Comparison of ENCODE assay signal across 15 mouse cellular contexts in the genomic region with DNA sequence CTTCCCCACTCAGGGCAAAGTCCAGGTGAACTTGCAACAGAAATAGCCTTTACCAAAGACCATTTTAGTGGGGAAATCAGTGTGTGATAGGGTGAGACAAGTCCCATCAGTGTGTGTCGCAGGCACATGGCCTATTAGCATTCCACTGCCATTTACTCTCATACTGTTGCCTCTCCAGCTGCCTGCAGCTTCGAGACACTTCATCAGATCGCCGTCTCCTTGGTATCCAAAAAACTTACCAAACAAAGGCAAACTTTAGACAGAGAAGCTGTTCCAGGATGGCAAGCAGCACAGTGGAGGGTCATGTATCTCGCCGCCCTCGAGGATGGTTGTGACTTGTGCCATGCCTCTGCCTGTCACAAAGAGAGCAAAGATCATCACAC.
DNase-seq lines count a peak whose midpoint lies in the region; ATAC-seq and TF ChIP-seq lines count a peak whose summit lies in the region.
"Had no signal": no experiment of that assay in that cellular context is flagged by ENCODE, and none has a peak within 500 bp of the region (broad histone marks: within the 10 kb centered on the region; RNA-seq: fewer than 3 reads in every experiment).

No protein-coding gene starts in this region.

- no peak overlapping the region for H3K27ac ChIP-seq in heart, embryonic 12.5 days (ENCODE audit: poor library complexity, severe bottlenecking)
- no peak overlapping the region for H3K27ac ChIP-seq in kidney, embryonic 16.5 days (ENCODE audit: low read length)
- peak overlapping the region; percentile 20; the same call in 1 of the 2 replicates for H3K27ac ChIP-seq in limb, embryonic 12.5 days
- H3K27ac ChIP-seq in cerebellum, adult 2 months (ENCODE audit: insufficient read depth, low read length), result no peak overlapping the region
- H3K27ac ChIP-seq: hindbrain, embryonic 12.5 days; kidney, postnatal 0 days; macrophage had no signal

- no peaks in the 10 kb centered on the region for H3K36me3 ChIP-seq in heart, embryonic 12.5 days
- H3K36me3 ChIP-seq in kidney, embryonic 16.5 days (ENCODE audit: insufficient read depth, low read length), result no peaks in the 10 kb centered on the region
- H3K36me3 ChIP-seq in limb, embryonic 12.5 days, result no peaks in the 10 kb centered on the region
- H3K36me3 ChIP-seq: hindbrain, embryonic 12.5 days had no signal

- H3K4me2 ChIP-seq in heart, embryonic 12.5 days, result no peak overlapping the region
- H3K4me2 ChIP-seq in kidney, embryonic 16.5 days (replicated peaks; ENCODE audit: low read depth, low read length), result no peak overlapping the region
- H3K4me2 ChIP-seq in limb, embryonic 12.5 days, result no peak overlapping the region
- H3K4me2 ChIP-seq: hindbrain, embryonic 12.5 days had no signal

- no peak for TF ChIP-seq CTCF in cerebellum, adult 2 months (IDR thresholded peaks at IDR 0.05; ENCODE audit: borderline replicate concordance, insufficient read depth, low read depth, low read length)

- no peaks in the 10 kb centered on the region for H3K9me3 ChIP-seq in heart, embryonic 12.5 days (replicated peaks)
- no peaks in the 10 kb centered on the region for H3K9me3 ChIP-seq in kidney, embryonic 16.5 days (ENCODE audit: low read length)
- H3K9me3 ChIP-seq in limb, embryonic 12.5 days, result no peaks in the 10 kb centered on the region
- H3K9me3 ChIP-seq: hindbrain, embryonic 12.5 days had no signal

- H3K4me1 ChIP-seq in heart, embryonic 12.5 days (replicated peaks), result peaks cover 22% of the 10 kb centered on the region; the same call in 1 of the 2 replicates
- peaks cover 8% of the 10 kb centered on the region for H3K4me1 ChIP-seq in kidney, embryonic 16.5 days (ENCODE audit: insufficient read depth, low read length)
- peaks cover 41% of the 10 kb centered on the region for H3K4me1 ChIP-seq in limb, embryonic 12.5 days (replicated peaks)
- H3K4me1 ChIP-seq in cerebellum, adult 2 months (ENCODE audit: control insufficient read depth, insufficient read depth, low read length), result no peaks in the 10 kb centered on the region

- H3K27me3 ChIP-seq in heart, embryonic 12.5 days (replicated peaks), result no peaks in the 10 kb centered on the region
- no peaks in the 10 kb centered on the region; the same call in 1 of the 2 replicates for H3K27me3 ChIP-seq in kidney, embryonic 16.5 days (ENCODE audit: insufficient read depth, low read length)
- H3K27me3 ChIP-seq in limb, embryonic 12.5 days, result peaks cover 30% of the 10 kb centered on the region
- no peaks in the 10 kb centered on the region for H3K27me3 ChIP-seq in cerebellum, adult 2 months (ENCODE audit: control insufficient read depth, insufficient read depth, low read length)
- H3K27me3 ChIP-seq: hindbrain, embryonic 12.5 days had no signal

- no peak overlapping the region for H3K9ac ChIP-seq in heart, embryonic 12.5 days
- no peak overlapping the region for H3K9ac ChIP-seq in kidney, embryonic 16.5 days (replicated peaks; ENCODE audit: low read length)
- no peak overlapping the region for H3K9ac ChIP-seq in limb, embryonic 12.5 days (replicated peaks)
- H3K9ac ChIP-seq: hindbrain, embryonic 12.5 days had no signal

- 0 out of 2 replicates have a peak, but pooled peaks have one; percentile 12 for ATAC-seq in heart, embryonic 12.5 days (ENCODE audit: insufficient number of reproducible peaks, low FRiP score)
- peak; percentile 17; the same call in 1 of the 2 replicates for ATAC-seq in kidney, embryonic 16.5 days (ENCODE audit: low FRiP score, low TSS enrichment)
- no peak for ATAC-seq in limb, embryonic 12.5 days (ENCODE audit: insufficient number of reproducible peaks, insufficient read depth, low FRiP score, low TSS enrichment, low read depth)
- ATAC-seq: forebrain, embryonic 14.5 days had no signal

- 68% methylated on average over 7 of the region's 7 CpGs for WGBS in heart, embryonic 12.5 days
- 77% methylated on average over 7 of the region's 7 CpGs for WGBS in kidney, embryonic 16.5 days
- 78% methylated on average over 7 of the region's 7 CpGs for WGBS in limb, embryonic 12.5 days
- WGBS in cerebellum, adult 2 months, result 81% methylated on average over 7 of the region's 7 CpGs

- no peak for DNase-seq in heart, adult 9 months (ENCODE audit: low spot score in 2 of 2)
- no peak for DNase-seq in kidney, postnatal 36 days
- DNase-seq in lung, postnatal 25 days (ENCODE audit: low spot score), result peak; percentile 46
- no peak for DNase-seq in cerebellum, adult 2 months
- DNase-seq: adrenal gland, adult 8-10 months; B cell, adult 2 months; cerebellum, adult 8-10 months; thymus, postnatal 25 days had no signal

- no peak overlapping the region for H3K4me3 ChIP-seq in heart, embryonic 12.5 days
- no peak overlapping the region for H3K4me3 ChIP-seq in kidney, embryonic 16.5 days (ENCODE audit: low read length)
- H3K4me3 ChIP-seq in limb, embryonic 12.5 days (replicated peaks), result no peak overlapping the region
- H3K4me3 ChIP-seq in cerebellum, adult 2 months (replicated peaks; ENCODE audit: insufficient read depth, low read depth, low read length), result no peak overlapping the region
- H3K4me3 ChIP-seq: hindbrain, embryonic 12.5 days had no signal

- TF ChIP-seq POLR2A in cerebellum, adult 2 months (IDR thresholded peaks at IDR 0.05; ENCODE audit: borderline replicate concordance, insufficient read depth, low read length), result no peak
